31 mouse cellular contexts compared by ENCODE assay signal in genomic region chr6:126186116-126186515, GRCm38 (mm10). TPM values are rescaled to one million over a fixed set of nuclear protein-coding genes. Genes with fewer than 3 reads are reported as not detected.
"Had no signal": no experiment of that assay in that cellular context is flagged by ENCODE, and none has a peak within 500 bp of the region (broad histone marks: within the 10 kb centered on the region; RNA-seq: fewer than 3 reads in every experiment).

No protein-coding gene starts in this region.

- H3K9me3 ChIP-seq: heart, embryonic 12.5 days; heart, embryonic 13.5 days; heart, embryonic 15.5 days; hindbrain, embryonic 12.5 days; hindbrain, embryonic 13.5 days; hindbrain, embryonic 15.5 days; intestine, embryonic 15.5 days; kidney, embryonic 15.5 days had no signal

- DNase-seq: heart, postnatal 10 days; heart, postnatal 36 days; heart, postnatal 4 days; kidney, adult 11 months; kidney, adult 18-20 months; kidney, adult 2 months; kidney, adult 8-10 months; kidney, adult 9 months; kidney, postnatal 10 days; kidney, postnatal 14 days; kidney, postnatal 25 days; kidney, postnatal 36 days; kidney, postnatal 4 days; layer of hippocampus, adult 9-11 months; layer of hippocampus, postnatal 36 days had no signal

- H3K4me3 ChIP-seq: heart, embryonic 12.5 days; heart, embryonic 13.5 days; heart, embryonic 15.5 days; hindbrain, embryonic 10.5 days; hindbrain, embryonic 12.5 days; hindbrain, embryonic 13.5 days; hindbrain, embryonic 15.5 days; intestine, embryonic 15.5 days; kidney, embryonic 15.5 days; layer of hippocampus, adult 2 months; left cerebral cortex, adult 2 months had no signal

- H3K4me1 ChIP-seq: heart, embryonic 12.5 days; heart, embryonic 13.5 days; heart, embryonic 15.5 days; hindbrain, embryonic 10.5 days; hindbrain, embryonic 13.5 days; hindbrain, embryonic 15.5 days; intestine, embryonic 15.5 days had no signal

- H3K27me3 ChIP-seq: heart, embryonic 12.5 days; heart, embryonic 13.5 days; heart, embryonic 15.5 days; hindbrain, embryonic 12.5 days; hindbrain, embryonic 13.5 days; hindbrain, embryonic 15.5 days; intestine, embryonic 15.5 days; kidney, embryonic 15.5 days had no signal

- H3K36me3 ChIP-seq: heart, embryonic 12.5 days; heart, embryonic 13.5 days; heart, embryonic 15.5 days; hindbrain, embryonic 10.5 days; hindbrain, embryonic 12.5 days; hindbrain, embryonic 13.5 days; hindbrain, embryonic 15.5 days; intestine, embryonic 15.5 days; kidney, embryonic 15.5 days had no signal

- H3K27ac ChIP-seq: heart, embryonic 13.5 days; heart, embryonic 15.5 days; hindbrain, embryonic 10.5 days; hindbrain, embryonic 12.5 days; hindbrain, embryonic 13.5 days; hindbrain, embryonic 14.5 days; hindbrain, embryonic 15.5 days; hindbrain, postnatal 0 days; intestine, embryonic 15.5 days; kidney, embryonic 15.5 days; kidney, postnatal 0 days; layer of hippocampus, adult 2 months; left cerebral cortex, adult 2 months had no signal

RNA-seq across cellular contexts. Expression of gene Ntf3, which starts 19.4 kb away (rescaled TPM):
- total RNA-seq: hematopoietic stem cell, adult 5-6 weeks had no signal
- polyA plus RNA-seq: inflammation-experienced regulatory T-cells, adult 6 months had no signal
